ENCODE assay signal across 21 mouse cellular contexts in the genomic region with DNA sequence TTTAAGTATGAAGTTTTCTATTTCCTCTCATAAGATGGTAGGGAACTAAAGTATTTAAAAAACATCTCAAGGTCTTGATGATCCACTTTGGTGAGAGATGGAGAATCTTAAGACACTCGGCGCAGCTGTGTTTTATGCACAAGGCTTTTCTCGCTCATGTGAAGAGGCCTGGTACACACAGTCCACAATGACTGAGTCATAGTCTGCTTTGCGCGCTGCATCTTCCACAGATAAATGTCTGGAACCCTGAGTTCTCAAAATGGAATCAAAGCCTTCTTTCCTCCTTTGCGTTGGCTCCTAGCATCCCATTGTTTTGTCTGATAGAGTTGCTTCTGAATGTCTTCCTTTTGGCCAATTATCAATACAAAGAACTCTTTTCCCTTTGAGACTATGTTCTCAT.
DNase-seq lines count a peak whose midpoint lies in the region; ATAC-seq lines count a peak whose summit lies in the region.
"Had no signal": no experiment of that assay in that cellular context is flagged by ENCODE, and none has a peak within 500 bp of the region (broad histone marks: within the 10 kb centered on the region; RNA-seq: fewer than 3 reads in every experiment).

No protein-coding gene starts in this region.

- peak; percentile 83 for ATAC-seq in frontal cortex, adult (ENCODE audit: low TSS enrichment)
- ATAC-seq: activated CD4-positive, CD25-positive, alpha-beta regulatory T cell, adult 4 months; forebrain, embryonic 13.5 days; forebrain, embryonic 15.5 days; forebrain, postnatal 0 days had no signal

- no peak for DNase-seq in frontal cortex, postnatal 36 days (ENCODE audit: low spot score in 2 of 2)
- DNase-seq in layer of hippocampus, adult 9-11 months: peak; percentile 13
- DNase-seq in layer of hippocampus, postnatal 36 days: no peak
- DNase-seq in R1 (ENCODE audit: low read depth, low spot score): peak; percentile 17
- peak; percentile 77 for DNase-seq in brain, adult 2 months (ENCODE audit: low read depth, low spot score)
- no peak for DNase-seq in embryo, embryonic 9.5 days (ENCODE audit: extremely low spot score)
- DNase-seq: adrenal gland, adult 8-10 months; adrenal gland, postnatal 14 days; adrenal gland, postnatal 36 days; cerebellum, adult 11 months; cerebellum, adult 18-20 months; cerebellum, adult 8-10 months; cerebellum, adult 9-11 months; cerebellum, postnatal 14 days; cerebellum, postnatal 36 days; embryo, embryonic 11 days; forebrain, postnatal 0 days had no signal

Comparison
In these comparisons a context has a peak if more than half of its experiments do, and no peak if none do; other contexts are left out.
1. DNase-seq: peak in layer of hippocampus, adult 9-11 months (single experiment), R1 (single experiment) and brain, adult 2 months (single experiment); none in frontal cortex, postnatal 36 days (0 of 2), layer of hippocampus, postnatal 36 days (0 of 2) and embryo, embryonic 9.5 days (single experiment).